Mouse (Mus musculus): ENCODE measurements around the gene Adarb1. TPM values are rescaled to one million over a fixed set of nuclear protein-coding genes. Genes with fewer than 3 reads are reported as not detected.
A peak's percentile ranks its signal among the peaks of the same experiment; 100 is the strongest.

Adarb1 gene
- polyA plus RNA-seq, 1 experiment from 2014 or later, result 34.1 TPM

DNA sequence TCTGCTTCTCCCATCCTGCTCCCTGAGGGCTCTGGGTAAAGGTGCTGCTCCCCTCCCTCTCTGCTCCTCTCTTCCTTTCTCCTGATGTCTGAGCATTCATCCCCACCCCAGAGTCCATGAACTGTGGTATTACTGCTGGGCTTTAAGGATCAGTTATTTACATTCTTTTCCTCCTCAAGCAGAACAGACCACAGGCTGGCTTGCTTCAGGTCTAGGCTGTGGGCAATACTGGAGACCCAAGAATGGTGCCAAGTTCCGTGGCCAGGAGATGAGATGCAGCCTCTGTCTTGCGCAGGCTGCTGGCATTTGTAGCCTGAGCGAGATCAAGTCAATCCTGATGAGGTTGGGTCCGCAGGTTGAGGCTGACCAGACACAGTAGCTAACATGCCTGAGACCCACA lies 33.8 kb upstream of the Adarb1 start:
- Histone ChIP-seq H3K4me3 (ENCODE audit: low read length) (no peak overlapping the region), H3K36me3 (ENCODE audit: control insufficient read depth, insufficient read depth, low read length) (no peaks in the 10 kb centered on the region), H3K4me1 (replicated peaks; ENCODE audit: control insufficient read depth, insufficient read depth, low read length) (peaks cover 22% of the 10 kb centered on the region), H3K9ac (ENCODE audit: low read length) (no peak overlapping the region), H3K27me3 (ENCODE audit: control insufficient read depth, insufficient read depth, low read depth, low read length) (no peaks in the 10 kb centered on the region), H3K4me2 (ENCODE audit: low read depth, low read length) (no peak overlapping the region), H3K27ac (ENCODE audit: low read length) (no peak overlapping the region), H3K9me3 (ENCODE audit: control insufficient read depth, low read length) (no peaks in the 10 kb centered on the region)
- 93% methylated on average over 4 of the region's 4 CpGs for WGBS
- no peak for ATAC-seq (ENCODE audit: low read depth)

- ATAC-seq (ENCODE audit: low read depth), result no peak; the same call in 1 of the 2 replicates
- no peaks in the 10 kb centered on the region for H3K27me3 ChIP-seq (ENCODE audit: control insufficient read depth, insufficient read depth, low read depth, low read length)
- H3K4me3 ChIP-seq (ENCODE audit: low read length), result peak overlapping the region; percentile 19; the same call in 1 of the 2 replicates
- no peaks in the 10 kb centered on the region for H3K36me3 ChIP-seq (ENCODE audit: control insufficient read depth, insufficient read depth, low read length)
- H3K4me2 ChIP-seq (ENCODE audit: low read depth, low read length), result peak overlapping the region; percentile 55; the same call in 1 of the 2 replicates
- H3K27ac ChIP-seq (ENCODE audit: low read length), result no peak overlapping the region
- H3K4me1 ChIP-seq (replicated peaks; ENCODE audit: control insufficient read depth, insufficient read depth, low read length), result peaks cover 10% of the 10 kb centered on the region
- peaks cover 2% of the 10 kb centered on the region; the same call in 1 of the 2 replicates for H3K9me3 ChIP-seq (ENCODE audit: control insufficient read depth, low read length)
- no peak overlapping the region for H3K9ac ChIP-seq (ENCODE audit: low read length)
Measured at GRCm38 (mm10) chr10:77450159-77450464, 32.0 kb upstream of the Adarb1 start.

GRCm38 (mm10) chr10:77449315-77450158 lies 31.5 kb upstream of the Adarb1 start:
- peak; percentile 71 for ATAC-seq (ENCODE audit: low read depth)
- Histone ChIP-seq H3K27ac (ENCODE audit: low read length) (no peak overlapping the region; the same call in 1 of the 2 replicates), H3K9me3 (ENCODE audit: control insufficient read depth, low read length) (peaks cover 6% of the 10 kb centered on the region; the same call in 1 of the 2 replicates), H3K9ac (ENCODE audit: low read length) (peak overlapping the region; percentile 14), H3K36me3 (ENCODE audit: control insufficient read depth, insufficient read depth, low read length) (no peaks in the 10 kb centered on the region), H3K4me1 (replicated peaks; ENCODE audit: control insufficient read depth, insufficient read depth, low read length) (peaks cover 7% of the 10 kb centered on the region), H3K4me2 (ENCODE audit: low read depth, low read length) (peak overlapping the region; percentile 55), H3K27me3 (ENCODE audit: control insufficient read depth, insufficient read depth, low read depth, low read length) (no peaks in the 10 kb centered on the region), H3K4me3 (ENCODE audit: low read length) (peak overlapping the region; percentile 19)
- whole genome bisulfite sequencing, result 16% methylated on average over 23 of the region's 23 CpGs

GRCm38 (mm10) chr10:77448698-77449247 lies 30.7 kb upstream of the Adarb1 start:
- 31% methylated on average over 6 of the region's 6 CpGs for WGBS
- Histone ChIP-seq H3K4me1 (replicated peaks; ENCODE audit: control insufficient read depth, insufficient read depth, low read length) (peaks cover 7% of the 10 kb centered on the region), H3K27me3 (ENCODE audit: control insufficient read depth, insufficient read depth, low read depth, low read length) (no peaks in the 10 kb centered on the region), H3K9me3 (ENCODE audit: control insufficient read depth, low read length) (peaks cover 6% of the 10 kb centered on the region; the same call in 1 of the 2 replicates), H3K4me3 (ENCODE audit: low read length) (peak overlapping the region; percentile 19; the same call in 1 of the 2 replicates), H3K36me3 (ENCODE audit: control insufficient read depth, insufficient read depth, low read length) (no peaks in the 10 kb centered on the region), H3K27ac (ENCODE audit: low read length) (no peak overlapping the region; the same call in 1 of the 2 replicates), H3K9ac (ENCODE audit: low read length) (peak overlapping the region; percentile 14), H3K4me2 (ENCODE audit: low read depth, low read length) (peak overlapping the region; percentile 55)
- ATAC-seq (ENCODE audit: low read depth), result peak; percentile 44

- Histone ChIP-seq H3K4me1 (replicated peaks; ENCODE audit: control insufficient read depth, insufficient read depth, low read length) (peaks cover 7% of the 10 kb centered on the region), H3K36me3 (ENCODE audit: control insufficient read depth, insufficient read depth, low read length) (no peaks in the 10 kb centered on the region), H3K27me3 (ENCODE audit: control insufficient read depth, insufficient read depth, low read depth, low read length) (no peaks in the 10 kb centered on the region), H3K4me3 (ENCODE audit: low read length) (no peak overlapping the region), H3K4me2 (ENCODE audit: low read depth, low read length) (no peak overlapping the region), H3K9ac (ENCODE audit: low read length) (no peak overlapping the region), H3K9me3 (ENCODE audit: control insufficient read depth, low read length) (peaks cover 6% of the 10 kb centered on the region; the same call in 1 of the 2 replicates), H3K27ac (ENCODE audit: low read length) (no peak overlapping the region)
- no peak for ATAC-seq (ENCODE audit: low read depth)
- WGBS, result 72% methylated on average over 7 of the region's 7 CpGs
Measured at GRCm38 (mm10) chr10:77448209-77448608, 30.1 kb upstream of the Adarb1 start.

- no peak overlapping the region for H3K4me3 ChIP-seq (ENCODE audit: low read length)
- WGBS, result 0% methylated on average over 2 of the region's 2 CpGs
- no peak for ATAC-seq (ENCODE audit: low read depth)
- no peak overlapping the region for H3K27ac ChIP-seq (ENCODE audit: low read length)
- H3K9ac ChIP-seq (ENCODE audit: low read length), result no peak overlapping the region
- H3K4me1 ChIP-seq (replicated peaks; ENCODE audit: control insufficient read depth, insufficient read depth, low read length), result peaks cover 7% of the 10 kb centered on the region
- no peak overlapping the region for H3K4me2 ChIP-seq (ENCODE audit: low read depth, low read length)
- H3K27me3 ChIP-seq (ENCODE audit: control insufficient read depth, insufficient read depth, low read depth, low read length), result no peaks in the 10 kb centered on the region
- peaks cover 6% of the 10 kb centered on the region; the same call in 1 of the 2 replicates for H3K9me3 ChIP-seq (ENCODE audit: control insufficient read depth, low read length)
- no peaks in the 10 kb centered on the region for H3K36me3 ChIP-seq (ENCODE audit: control insufficient read depth, insufficient read depth, low read length)
Measured at GRCm38 (mm10) chr10:77447755-77448154, 29.7 kb upstream of the Adarb1 start.

DNA sequence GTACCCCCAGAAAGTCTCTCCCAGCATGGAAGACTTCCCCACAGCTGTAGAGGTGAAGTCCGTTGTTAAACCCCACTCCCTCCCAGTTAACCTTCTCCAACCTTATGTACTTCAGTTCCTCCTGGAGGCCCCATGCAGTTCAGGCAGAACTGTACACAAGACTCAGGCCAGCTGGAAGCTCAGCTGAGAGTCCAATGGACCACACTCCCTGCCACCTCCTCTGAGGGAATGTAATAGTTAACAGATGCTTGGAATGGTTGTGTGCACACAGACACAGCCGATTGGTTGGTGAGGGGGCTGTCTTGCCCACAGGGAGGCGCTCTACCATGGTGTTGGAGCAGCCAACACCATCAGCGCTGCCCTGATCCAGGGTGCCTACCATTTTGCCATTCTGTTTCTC lies 24.2 kb upstream of the Adarb1 start:
- Histone ChIP-seq H3K36me3 (ENCODE audit: control insufficient read depth, insufficient read depth, low read length) (no peaks in the 10 kb centered on the region), H3K27ac (ENCODE audit: low read length) (0 out of 2 replicates have a peak overlapping the region, but pooled peaks have one; percentile 3), H3K27me3 (ENCODE audit: control insufficient read depth, insufficient read depth, low read depth, low read length) (no peaks in the 10 kb centered on the region), H3K9ac (ENCODE audit: low read length) (no peak overlapping the region), H3K4me2 (ENCODE audit: low read depth, low read length) (no peak overlapping the region), H3K4me1 (replicated peaks; ENCODE audit: control insufficient read depth, insufficient read depth, low read length) (peaks cover 16% of the 10 kb centered on the region), H3K4me3 (ENCODE audit: low read length) (no peak overlapping the region), H3K9me3 (ENCODE audit: control insufficient read depth, low read length) (peaks cover 6% of the 10 kb centered on the region; the same call in 1 of the 2 replicates)
- WGBS, result 78% methylated on average over 4 of the region's 4 CpGs
- no peak for ATAC-seq (ENCODE audit: low read depth)

GRCm38 (mm10) chr10:77441812-77442211 lies 23.7 kb upstream of the Adarb1 start:
- Histone ChIP-seq H3K27ac (ENCODE audit: low read length) (0 out of 2 replicates have a peak overlapping the region, but pooled peaks have one; percentile 3), H3K27me3 (ENCODE audit: control insufficient read depth, insufficient read depth, low read depth, low read length) (no peaks in the 10 kb centered on the region), H3K4me3 (ENCODE audit: low read length) (no peak overlapping the region), H3K4me2 (ENCODE audit: low read depth, low read length) (no peak overlapping the region), H3K9ac (ENCODE audit: low read length) (no peak overlapping the region), H3K9me3 (ENCODE audit: control insufficient read depth, low read length) (peaks cover 6% of the 10 kb centered on the region; the same call in 1 of the 2 replicates), H3K4me1 (replicated peaks; ENCODE audit: control insufficient read depth, insufficient read depth, low read length) (peaks cover 16% of the 10 kb centered on the region), H3K36me3 (ENCODE audit: control insufficient read depth, insufficient read depth, low read length) (no peaks in the 10 kb centered on the region)
- WGBS, result 62% methylated on average over 3 of the region's 3 CpGs
- ATAC-seq (ENCODE audit: low read depth), result no peak

Data from lung, embryonic 16.5 days (tissue).